Mouse (Mus musculus): Measurements from ENCODE around the gene Barx2.

The Barx2 gene

GRCm38 (mm10) chr9:31808753-31809152, 104.5 kb downstream of the Barx2 start:
- no peak for DNase-seq (ENCODE audit: low spot score in 2 of 2)

- no peak for DNase-seq (ENCODE audit: low spot score in 2 of 2)
Measured at GRCm38 (mm10) chr9:31802641-31803040, 110.6 kb downstream of the Barx2 start.

All from right cerebral cortex, adult 2 months (tissue).